Mouse (Mus musculus) brain, adult 2 months (tissue): ENCODE results near the gene Lgr6.

Experiments used
- DNase-seq: peaks from one replicate; pipeline ENCODE4 v3.0.0; 2011; ENCODE audit warnings: low read depth, low spot score

The Lgr6 gene

GRCm38 (mm10) chr1:135105124-135105523 lies at the start of gene Lgr6:
TSS of gene Lgr6 (minus strand) at chr1:135105276.
- peak; percentile 20 for DNase-seq

- peak; percentile 95 for DNase-seq
Measured at GRCm38 (mm10) chr1:135154411-135154959, 49.4 kb upstream of the Lgr6 start.

- DNase-seq, result peak; percentile 29
Measured at GRCm38 (mm10) chr1:135154011-135154410, 48.9 kb upstream of the Lgr6 start.

GRCm38 (mm10) chr1:135148996-135149395 lies 43.9 kb upstream of the Lgr6 start:
- no peak for DNase-seq

- peak; percentile 37 for DNase-seq
Measured at GRCm38 (mm10) chr1:135148476-135148875, 43.4 kb upstream of the Lgr6 start.

GRCm38 (mm10) chr1:135147702-135148058 lies 42.6 kb upstream of the Lgr6 start:
- no peak for DNase-seq

- DNase-seq, result peak; percentile 87
Measured at GRCm38 (mm10) chr1:135146946-135147701, 42.0 kb upstream of the Lgr6 start.

GRCm38 (mm10) chr1:135146077-135146945 lies 41.2 kb upstream of the Lgr6 start, which contains the start of gene Arl8a:
TSS of gene Arl8a (plus strand) at chr1:135146824.
- peak; percentile 93 for DNase-seq

- DNase-seq, result no peak
Measured at GRCm38 (mm10) chr1:135143940-135144339, 38.9 kb upstream of the Lgr6 start.

GRCm38 (mm10) chr1:135142452-135142851 lies 37.4 kb upstream of the Lgr6 start:
- no peak for DNase-seq

- no peak for DNase-seq
Measured at GRCm38 (mm10) chr1:135139906-135140305, 34.8 kb upstream of the Lgr6 start.

GRCm38 (mm10) chr1:135136500-135136899 lies 31.4 kb upstream of the Lgr6 start:
- peak; percentile 90 for DNase-seq

- no peak for DNase-seq
Measured at GRCm38 (mm10) chr1:135135111-135135787, 30.2 kb upstream of the Lgr6 start.

GRCm38 (mm10) chr1:135133678-135134435 lies 28.8 kb upstream of the Lgr6 start:
- DNase-seq, result no peak

GRCm38 (mm10) chr1:135132893-135133369 lies 27.9 kb upstream of the Lgr6 start:
- no peak for DNase-seq

- DNase-seq, result peak; percentile 79
Measured at GRCm38 (mm10) chr1:135132473-135132872, 27.4 kb upstream of the Lgr6 start, which contains the start of gene Ptpn7. TSS of gene Ptpn7 (plus strand) at chr1:135132700.

GRCm38 (mm10) chr1:135131560-135131959 lies 26.5 kb upstream of the Lgr6 start:
- peak; percentile 41 for DNase-seq

- DNase-seq, result no peak
Measured at GRCm38 (mm10) chr1:135131034-135131433, 26.0 kb upstream of the Lgr6 start.

GRCm38 (mm10) chr1:135130376-135131018 lies 25.4 kb upstream of the Lgr6 start:
- DNase-seq, result no peak

GRCm38 (mm10) chr1:135129543-135130183 lies 24.6 kb upstream of the Lgr6 start:
- DNase-seq, result peak; percentile 26
